Mouse (Mus musculus) testis, postnatal 10 days (tissue): ENCODE data around the gene Sp1.

Experiments used
- DNase-seq: peaks from one replicate; pipeline ENCODE4 v3.0.0; 2021; ENCODE audit warnings: low spot score

Gene Sp1

DNA sequence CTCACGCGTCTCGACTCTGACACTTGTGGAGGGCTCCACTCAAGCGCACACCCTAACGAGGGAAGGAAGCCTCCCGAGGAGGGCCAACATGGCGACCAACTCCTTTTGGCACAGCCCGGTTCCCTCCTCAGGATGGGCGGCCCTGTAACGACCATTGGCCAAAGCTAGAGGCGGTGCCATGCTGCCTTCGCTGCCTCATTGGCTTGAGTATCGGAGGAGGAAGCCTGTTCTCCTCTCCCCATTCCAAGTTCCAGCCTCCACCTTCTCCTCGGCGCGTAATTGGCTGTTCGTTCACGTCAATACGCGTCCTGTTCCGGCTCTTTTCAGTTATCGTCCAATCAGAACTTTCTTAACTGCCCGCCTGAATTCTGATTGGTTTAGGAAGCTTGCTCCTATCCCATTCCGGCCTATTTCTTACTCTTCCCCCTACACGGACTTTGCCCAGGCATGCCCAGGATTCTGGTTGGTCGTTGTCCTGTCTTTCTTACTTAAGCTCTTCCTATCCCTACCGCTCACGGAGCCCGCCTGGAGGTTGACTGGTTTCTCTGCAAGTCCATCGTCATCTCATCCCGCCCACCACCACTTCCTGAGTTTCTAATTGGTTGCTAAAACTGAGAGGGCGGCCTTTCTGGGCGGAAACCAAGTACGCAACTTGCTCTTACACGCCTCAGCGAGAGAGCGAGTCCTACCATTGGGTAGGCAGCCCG, at the start of gene Sp1:
TSS of gene Sp1 (plus strand) at position 655 of the 707 bp plus-strand sequence.
- peak; percentile 88 for DNase-seq

DNA sequence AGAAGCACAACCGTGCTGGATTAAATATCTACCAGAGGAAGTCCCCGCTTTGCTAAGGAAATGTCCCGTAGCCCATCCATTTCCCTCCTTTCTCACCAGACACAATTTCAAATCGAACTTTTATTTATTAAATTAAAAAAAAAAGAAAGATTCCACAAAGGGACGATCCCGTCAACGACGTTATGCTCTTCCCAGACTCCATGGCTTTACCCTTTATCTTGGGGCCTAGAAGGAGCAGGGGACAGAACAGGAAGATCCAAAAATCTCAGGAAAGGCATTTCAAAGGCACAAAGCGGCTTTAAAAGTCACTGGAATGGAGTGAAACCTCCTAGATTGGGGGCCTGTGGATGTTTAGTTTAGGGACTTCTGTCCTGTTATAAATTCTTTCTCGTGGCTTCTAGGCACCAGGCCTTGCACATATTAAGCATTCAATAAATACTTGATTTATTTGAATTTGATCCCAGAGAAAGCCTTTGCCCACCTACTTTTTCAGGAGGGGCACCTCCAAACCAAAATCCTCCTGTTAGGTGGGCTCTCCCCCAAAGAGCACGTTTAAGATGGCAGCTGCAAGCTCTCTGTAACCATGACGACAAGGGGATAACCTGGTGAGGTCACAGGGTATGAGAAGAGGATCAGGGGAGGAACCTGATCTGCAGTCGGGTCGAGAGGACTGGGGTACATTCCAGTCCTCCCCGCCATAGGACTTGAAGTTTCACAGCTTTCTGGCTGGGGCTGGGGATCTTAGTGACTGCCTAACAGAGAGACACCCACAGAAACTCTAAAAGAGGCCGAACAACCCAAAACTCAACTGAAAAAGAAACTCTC, 49.2 kb upstream of the Sp1 start:
- DNase-seq: no peak

DNA sequence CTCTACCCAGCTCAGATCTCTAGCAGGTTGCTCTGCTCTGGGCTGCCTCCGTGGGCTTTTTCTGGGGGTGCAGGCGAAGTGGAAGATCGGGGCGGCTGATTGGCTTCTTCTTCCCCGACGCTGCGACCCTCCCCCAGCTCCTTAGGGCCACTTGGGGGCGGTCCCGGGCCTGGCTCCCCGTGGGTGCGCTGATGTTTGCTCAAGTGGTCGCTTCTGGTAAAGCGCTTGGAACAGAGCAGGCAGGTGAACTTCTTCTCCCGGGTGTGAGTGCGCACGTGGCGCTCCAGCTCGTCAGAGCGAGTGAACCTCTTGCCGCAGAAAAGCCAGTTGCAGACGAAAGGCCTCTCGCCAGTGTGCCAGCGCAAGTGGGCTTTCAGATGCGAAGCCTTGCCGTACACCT, 47.8 kb upstream of the Sp1 start:
- no peak for DNase-seq

DNA sequence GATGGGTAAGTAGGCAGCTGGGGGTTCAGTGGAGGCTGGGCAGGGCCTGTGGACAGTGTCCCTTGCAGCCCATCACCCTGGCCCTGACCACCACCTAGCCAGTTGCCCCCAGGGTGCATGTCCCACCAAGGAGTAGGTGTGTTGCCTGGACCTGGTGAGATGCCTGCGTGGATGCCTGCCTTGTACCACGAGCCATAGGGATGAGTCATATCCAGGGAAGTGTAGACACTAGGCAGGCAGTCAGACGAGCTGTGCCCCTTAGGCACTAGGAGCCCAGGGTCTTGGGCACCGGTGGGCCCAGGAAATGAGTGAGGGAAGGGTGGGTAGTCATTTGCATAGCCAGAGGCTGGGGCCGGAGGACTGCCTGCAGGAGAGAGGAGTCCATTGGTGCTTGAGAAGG, 47.1 kb upstream of the Sp1 start:
- DNase-seq: no peak

DNA sequence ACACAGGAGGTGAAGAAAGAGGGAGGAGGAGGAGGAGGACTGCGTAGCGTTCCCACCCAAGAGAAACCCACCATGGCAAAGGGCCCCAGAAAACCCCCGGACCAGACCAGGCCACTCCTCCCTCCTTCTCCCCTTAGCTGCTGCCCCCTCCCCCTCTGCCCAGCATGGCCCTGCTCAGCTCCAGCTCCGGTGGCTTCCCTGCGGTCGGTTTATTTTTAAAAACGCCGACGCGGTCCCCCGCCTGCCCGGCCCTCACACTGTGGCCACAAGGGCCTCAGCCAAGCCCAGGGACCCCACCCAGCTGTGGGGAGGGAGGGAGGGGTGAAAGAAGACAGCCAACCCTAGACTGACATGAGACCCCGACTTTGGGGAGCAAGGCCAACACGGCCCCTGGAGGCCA, 43.3 kb upstream of the Sp1 start:
- peak; percentile 57 for DNase-seq

DNA sequence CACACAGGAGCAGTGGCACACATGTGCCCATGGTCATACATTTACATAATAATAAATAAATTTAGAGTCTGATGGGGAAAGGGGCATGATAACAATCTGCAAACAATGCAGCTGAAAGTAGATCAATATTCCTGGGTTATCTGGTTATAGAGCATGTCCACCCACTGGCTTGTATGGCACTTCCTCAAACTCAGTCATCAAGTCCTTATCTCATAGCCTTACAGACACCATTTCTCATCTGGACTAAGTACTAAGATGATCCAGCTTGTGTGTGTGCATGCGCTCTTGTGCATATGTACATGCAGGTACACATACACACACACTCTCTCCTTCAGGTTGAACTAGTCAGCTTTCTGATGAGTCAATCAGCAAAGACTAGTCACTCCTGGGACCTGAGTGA, 41.3 kb upstream of the Sp1 start:
- no peak for DNase-seq

DNA sequence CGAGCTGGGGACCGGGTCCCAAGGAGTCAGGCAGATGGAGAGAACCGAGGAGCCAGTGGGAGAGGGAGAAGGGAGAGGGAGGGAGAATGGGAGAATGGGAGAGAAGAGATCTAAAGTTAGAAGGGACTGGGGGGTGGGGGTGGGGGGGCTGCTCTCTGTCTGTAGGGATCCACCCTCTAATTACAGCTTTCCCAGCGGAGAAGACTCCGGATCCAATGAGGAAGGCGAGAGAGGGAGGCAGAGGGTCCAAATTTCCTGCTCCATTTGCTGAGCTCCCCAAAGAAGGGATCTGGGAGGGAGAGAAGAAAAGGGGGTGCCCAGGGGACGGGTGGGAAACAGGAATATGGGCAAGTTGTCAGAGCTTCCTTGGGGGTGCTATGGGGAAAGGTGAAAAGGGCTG, 39.7 kb upstream of the Sp1 start:
- no peak for DNase-seq

DNA sequence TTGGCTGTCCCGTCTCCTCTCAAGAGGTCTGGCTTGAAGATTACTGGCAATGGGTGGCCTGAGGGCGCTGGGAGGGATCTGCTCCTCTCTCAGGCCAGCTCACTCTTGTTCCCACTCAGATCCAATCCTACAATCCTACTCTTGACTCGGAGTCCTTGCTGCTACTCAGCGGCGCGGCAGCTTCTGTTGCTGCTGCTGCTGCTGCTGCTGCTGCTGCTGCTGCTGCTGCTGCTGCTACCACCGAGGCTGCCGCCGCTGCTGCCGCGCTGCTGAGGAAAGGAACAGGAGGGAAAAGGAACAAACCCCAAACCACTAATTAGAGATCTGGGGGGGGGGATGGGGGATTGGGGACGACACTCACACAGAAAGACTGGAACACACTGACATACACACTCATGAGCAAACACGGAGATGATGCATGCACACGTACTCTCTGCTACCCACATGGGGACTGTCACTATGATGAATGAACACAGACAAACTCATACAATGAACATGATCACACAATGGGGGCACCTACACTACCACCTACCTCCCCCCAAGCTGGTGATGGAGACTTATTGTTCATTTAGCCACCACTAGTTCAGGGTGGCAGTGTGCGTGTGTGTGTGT, 39.1 kb upstream of the Sp1 start, which contains the start of gene Sp7:
TSS of gene Sp7 (minus strand) at position 450 of the 612 bp plus-strand sequence.
- DNase-seq: peak; percentile 41

DNA sequence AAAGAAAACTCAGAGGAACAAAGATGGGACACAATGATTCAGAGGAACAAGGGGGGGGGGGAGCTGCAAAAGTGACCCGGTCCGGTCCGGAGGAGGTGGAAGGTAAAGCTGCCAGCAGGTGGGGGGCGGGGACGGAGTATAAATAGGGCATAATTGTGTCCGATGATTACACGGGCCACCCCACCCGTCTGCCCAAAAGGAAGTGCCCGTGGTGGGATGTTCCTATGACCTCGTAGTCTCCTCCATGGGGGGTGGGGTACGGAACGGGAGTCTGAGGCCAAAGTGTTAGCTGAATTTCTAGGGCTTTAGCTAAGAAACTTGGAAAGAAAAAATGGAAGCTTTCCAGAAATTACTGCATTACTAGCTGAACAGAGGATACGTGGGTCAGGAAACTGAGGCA, 36.0 kb upstream of the Sp1 start:
- peak; percentile 58 for DNase-seq

DNA sequence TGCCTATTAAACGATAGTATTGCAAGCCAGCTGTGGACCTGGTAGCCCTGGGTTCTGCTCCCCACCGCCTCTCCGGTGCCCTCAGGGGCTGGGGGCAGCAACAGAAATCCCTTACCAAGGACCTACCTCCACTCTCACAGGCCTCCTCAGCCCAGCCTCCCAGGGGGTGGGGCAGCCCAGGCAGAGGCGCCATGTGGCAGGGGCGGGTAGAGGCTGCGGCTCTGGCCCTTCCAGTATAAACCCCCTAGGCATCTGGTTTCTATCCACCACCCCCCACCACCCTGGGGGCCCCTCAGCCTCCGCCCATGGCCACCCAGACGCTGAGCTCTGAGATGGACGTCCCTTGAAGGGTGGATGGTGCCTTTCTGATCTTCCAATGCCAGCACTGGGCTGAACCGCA, 35.2 kb upstream of the Sp1 start:
- no peak for DNase-seq

DNA sequence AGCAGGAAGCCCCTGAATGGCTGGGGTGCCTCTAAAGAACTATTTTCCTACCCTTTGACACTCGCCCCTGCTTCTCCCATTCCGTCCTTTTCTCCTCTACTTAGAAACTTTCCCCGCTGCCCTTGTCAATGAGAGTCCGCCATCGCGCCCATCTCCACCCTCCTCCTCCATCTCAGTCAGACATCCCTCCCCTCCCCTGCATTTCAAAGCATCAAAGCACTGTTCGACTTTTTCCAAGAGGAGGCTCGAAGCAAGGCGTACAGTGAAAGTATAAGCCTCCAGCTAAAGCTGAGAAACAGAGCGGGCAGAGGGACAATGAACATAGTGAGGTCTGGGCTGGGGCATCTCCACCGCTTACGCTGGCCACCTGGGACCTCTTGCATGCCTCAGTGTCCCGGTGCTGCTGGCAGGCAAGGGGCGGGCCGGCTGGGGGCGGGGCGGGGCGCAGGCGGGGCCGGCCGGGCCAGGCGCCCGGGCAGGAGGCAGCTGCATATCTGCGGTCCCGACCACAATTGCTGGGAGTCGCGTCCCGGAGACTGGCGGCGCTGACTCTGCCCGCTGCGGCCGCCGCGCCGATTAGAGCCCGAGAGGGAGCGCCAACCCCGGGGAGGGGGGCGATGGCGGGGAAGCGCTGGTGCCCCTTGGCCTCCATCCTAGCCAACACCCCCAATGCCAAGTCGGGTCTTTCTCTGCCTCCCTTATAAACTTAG, 29.3 kb upstream of the Sp1 start:
- peak; percentile 63 for DNase-seq

DNA sequence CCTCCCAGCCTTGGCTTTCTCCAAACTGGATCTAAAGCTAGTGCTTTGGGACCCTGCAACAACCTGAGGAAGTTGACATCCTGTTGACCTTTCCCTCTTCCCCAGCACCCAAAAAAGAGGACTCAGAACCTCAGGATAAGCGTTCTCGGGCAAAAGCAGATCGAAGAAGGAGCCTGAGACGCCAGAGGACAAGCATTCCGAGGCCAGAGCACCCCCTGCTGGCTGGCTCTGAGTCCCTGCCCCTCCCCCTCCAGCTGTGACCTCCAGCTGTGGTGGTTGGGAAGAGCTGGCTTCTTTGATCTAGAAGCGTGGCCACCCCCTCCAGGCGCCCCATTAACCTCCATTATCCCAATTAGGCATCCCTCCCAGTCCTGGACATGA, 28.8 kb upstream of the Sp1 start:
- peak; percentile 94 for DNase-seq

DNA sequence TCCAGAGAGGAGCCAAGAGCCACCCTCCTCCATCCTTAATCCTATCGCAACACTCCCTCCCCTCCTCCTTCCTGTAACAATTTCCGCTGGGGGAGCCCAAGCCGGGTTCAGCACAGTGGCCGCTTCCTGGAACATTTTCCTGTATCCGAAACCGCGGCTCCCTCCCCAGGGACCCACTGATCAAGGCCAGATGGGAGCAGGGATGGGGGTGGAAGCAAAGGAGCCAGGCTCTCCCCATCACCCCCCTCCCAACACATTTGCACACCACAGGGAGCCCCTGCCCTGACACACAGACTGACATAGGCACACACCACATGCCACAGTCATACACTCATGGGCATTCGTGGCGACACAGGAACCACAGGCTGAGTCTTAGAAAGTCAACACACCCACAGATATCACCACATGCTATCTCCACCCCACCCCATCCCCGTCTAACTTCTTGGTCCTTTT, 28.1 kb upstream of the Sp1 start:
- peak; percentile 69 for DNase-seq

DNA sequence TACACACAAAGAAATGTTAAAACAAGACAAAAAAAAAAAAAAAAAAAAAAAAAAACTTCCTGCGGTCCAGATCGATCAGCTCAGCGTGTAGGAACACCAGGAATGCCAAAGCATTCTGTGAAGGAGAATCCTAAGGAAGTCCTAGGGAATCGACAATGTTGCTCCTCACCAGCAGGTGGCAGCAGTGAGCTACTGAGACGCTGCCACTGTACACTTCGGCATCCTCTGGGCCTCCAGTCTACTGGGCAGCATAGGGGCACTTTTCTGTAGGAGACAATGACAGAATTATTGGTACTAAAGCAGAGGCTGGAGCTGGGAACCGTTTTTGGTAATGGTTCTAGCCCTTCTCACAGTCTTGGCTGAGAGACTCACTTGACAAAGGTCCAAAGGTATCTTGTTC, 24.4 kb upstream of the Sp1 start:
- peak; percentile 94 for DNase-seq

DNA sequence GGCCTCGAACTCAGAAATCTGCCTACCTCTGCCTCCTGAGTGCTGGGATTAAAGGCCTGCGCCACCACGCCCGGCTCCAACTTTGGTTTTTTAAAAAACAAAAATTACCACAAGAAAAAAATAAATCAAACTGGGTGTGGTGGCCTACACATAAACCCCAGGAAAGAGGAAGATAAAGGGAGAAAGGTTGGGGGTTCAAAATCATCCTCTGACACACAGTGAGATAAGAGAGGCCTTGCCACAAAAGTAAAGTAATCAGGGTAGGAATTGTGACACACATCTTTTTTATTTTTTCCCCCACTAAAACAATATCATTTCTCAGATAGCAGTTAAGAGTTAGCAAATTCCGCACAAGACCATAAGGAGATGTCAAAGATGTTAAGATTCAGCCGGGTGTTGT, 22.3 kb upstream of the Sp1 start:
- DNase-seq: no peak

DNA sequence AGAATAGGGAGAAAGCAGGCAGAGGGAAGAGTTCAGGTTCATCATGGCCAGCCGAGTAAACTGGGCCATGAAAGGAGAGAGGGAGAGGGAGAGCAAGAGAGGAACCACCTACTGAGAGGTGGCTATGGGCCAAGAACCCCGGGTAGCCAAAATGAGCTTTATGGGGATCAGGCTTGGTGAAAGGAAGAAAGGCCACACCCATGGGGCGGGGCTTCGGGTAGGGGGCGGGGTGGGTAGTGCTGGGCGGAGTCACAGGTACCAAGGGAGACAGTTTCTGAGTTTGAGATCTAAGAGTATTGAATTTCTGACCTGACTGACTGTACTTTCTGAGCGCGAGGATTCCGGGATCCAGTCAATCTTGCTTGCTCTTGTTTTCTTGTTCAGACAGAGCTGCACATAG, 19.3 kb upstream of the Sp1 start:
- no peak for DNase-seq

DNA sequence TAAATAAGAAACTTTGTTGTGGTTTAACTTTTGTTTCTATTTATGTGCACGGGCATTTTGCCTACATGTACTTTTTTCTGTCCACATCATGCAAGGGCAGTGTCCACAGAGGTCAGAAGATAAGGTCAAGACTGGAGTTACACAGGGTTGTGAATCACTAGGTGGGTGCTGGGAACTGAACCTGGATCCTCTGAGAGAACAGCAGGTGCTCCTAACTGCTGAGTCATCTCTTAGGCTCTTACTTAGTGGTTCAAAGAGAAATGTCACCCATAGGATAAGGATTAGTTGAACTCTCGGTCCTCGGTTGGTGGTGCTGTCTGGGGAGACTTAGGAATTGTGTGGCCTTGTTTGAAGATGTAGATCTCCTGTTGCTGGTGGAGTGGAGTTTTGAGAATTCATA, 17.0 kb upstream of the Sp1 start:
- DNase-seq: no peak

DNA sequence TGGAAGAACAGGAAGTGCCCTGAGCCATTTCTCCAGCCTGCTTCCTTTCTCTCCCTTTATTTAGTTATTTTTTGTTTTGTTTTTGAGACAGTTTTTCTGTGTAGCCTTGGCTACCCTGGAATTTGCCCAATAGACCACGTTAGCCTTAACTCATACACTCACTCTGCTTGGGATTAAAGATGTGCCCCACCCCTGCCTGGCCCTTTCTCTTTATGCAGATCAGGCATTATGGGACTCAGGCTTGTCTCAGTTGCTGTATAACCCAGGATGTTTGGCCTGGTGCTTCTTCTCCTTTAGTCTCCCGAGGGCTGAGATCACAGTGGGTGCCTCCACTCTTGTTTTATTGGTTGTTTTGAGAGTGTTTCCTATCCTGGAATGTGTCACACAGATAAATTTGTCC, 13.4 kb upstream of the Sp1 start:
- no peak for DNase-seq

DNA sequence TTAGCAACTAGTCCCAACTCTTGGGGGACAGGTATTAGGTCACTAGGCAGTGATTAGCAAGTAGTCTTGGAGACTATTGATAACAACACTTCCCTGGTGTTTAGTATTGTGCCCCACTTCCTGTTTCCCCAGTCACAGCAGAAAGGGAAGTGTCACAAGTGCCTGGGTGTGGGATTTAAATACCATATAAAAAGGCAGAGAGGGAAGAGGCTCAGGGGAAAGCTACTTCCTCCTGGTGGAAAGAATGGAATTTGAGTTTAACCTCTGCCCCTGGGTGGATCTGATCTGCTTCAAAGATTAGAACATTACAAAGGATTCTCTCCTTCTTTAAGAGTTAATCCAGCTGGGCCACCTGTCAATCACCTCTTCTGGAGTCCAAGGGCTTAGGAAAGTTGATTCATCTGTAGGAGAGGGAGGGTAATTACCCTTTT, 12.3 kb upstream of the Sp1 start:
- DNase-seq: no peak

DNA sequence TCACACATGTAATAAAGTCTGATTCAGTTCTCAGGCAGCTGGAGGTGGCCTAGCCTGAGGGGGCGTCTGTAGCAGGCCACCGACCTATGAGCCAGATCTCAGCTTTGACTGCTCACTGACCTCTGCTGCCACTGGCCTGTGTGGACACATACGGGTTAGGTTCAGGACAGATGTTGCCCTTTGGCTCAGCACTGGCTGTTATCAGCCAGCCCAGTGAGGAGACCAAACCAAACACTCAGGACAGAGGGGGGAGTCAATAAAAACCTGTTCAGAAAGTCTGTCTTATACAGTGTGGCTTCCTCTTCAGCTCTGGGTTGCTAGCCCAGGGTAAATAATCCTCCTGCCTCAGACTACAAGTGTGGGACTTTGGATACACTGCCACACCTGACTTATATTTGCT, 10.9 kb upstream of the Sp1 start:
- DNase-seq: no peak

DNA sequence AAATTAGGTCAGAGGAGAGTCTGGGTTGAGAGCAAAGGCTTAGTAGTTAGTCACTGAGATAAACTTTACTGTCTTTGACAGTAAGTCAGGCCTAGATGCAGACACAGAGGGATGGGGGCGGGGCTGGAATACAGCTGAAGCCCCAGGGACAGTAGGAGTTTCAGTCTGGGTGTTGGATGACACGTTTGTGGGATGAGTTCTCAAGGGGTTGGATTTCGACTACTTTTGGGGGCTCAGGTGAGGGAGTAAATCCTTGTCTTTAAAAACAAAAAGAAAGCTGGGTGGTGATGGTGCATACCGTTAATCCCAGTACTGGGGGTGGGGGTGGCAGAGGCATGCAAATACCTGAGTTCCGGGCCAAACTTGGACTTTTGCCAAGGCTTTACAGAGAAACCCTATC, 7.3 kb upstream of the Sp1 start:
- DNase-seq: peak; percentile 58
